Mouse (Mus musculus): ENCODE results near the gene Nudt22. TPM values are rescaled to one million over a fixed set of nuclear protein-coding genes. Genes with fewer than 3 reads are reported as not detected.

Gene Nudt22
- polyA plus RNA-seq, 1 experiment from 2014 or later: 19.1 TPM

DNA sequence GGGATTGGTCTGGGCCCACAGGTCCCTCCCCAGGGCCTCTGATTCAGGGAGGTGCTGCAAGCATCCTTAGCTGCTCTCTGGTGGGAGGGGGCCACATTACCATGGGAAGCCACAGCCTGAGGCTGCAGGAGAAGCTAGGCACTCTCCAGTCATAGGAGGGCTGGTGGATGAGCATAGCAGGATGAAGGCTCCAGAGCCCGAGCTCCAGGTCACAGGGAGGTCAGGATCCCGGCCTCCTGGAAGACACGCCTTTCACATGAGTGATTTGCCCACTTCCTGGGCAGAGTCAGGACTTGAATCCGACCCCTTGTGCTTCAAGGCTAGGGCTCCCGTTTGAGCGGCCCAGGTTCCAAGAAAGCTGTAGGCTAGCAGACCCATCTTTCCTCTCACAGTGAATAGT is 24.3 kb downstream of the Nudt22 start:
- Histone ChIP-seq H3K27ac (no peak overlapping the region), H3K4me1 (peaks cover 35% of the 10 kb centered on the region), H3K9ac (no peak overlapping the region), H3K9me3 (replicated peaks) (no peaks in the 10 kb centered on the region), H3K27me3 (peaks cover 45% of the 10 kb centered on the region), H3K4me2 (no peak overlapping the region), H3K4me3 (no peak overlapping the region), H3K36me3 (ENCODE audit: poor library complexity, severe bottlenecking) (peaks cover 2% of the 10 kb centered on the region)
- 47% methylated on average over 6 of the region's 6 CpGs for WGBS
- ATAC-seq: no peak

GRCm38 (mm10) chr19:6970460-6971085 is 25.3 kb downstream of the Nudt22 start:
- Histone ChIP-seq H3K9ac (peak overlapping the region; percentile 40), H3K27ac (no peak overlapping the region; the same call in 1 of the 2 replicates), H3K9me3 (replicated peaks) (no peaks in the 10 kb centered on the region), H3K4me1 (peaks cover 29% of the 10 kb centered on the region), H3K4me2 (peak overlapping the region; percentile 60), H3K4me3 (no peak overlapping the region), H3K36me3 (ENCODE audit: poor library complexity, severe bottlenecking) (no peaks in the 10 kb centered on the region), H3K27me3 (peaks cover 45% of the 10 kb centered on the region)
- ATAC-seq: no peak
- WGBS: 10% methylated on average over 11 of the region's 11 CpGs

- no peaks in the 10 kb centered on the region for H3K36me3 ChIP-seq (ENCODE audit: poor library complexity, severe bottlenecking)
- peaks cover 29% of the 10 kb centered on the region for H3K4me1 ChIP-seq
- H3K4me2 ChIP-seq: peak overlapping the region; percentile 60
- no peaks in the 10 kb centered on the region for H3K9me3 ChIP-seq (replicated peaks)
- peaks cover 45% of the 10 kb centered on the region for H3K27me3 ChIP-seq
- H3K9ac ChIP-seq: peak overlapping the region; percentile 61
- ATAC-seq: peak; percentile 13; the same call in 1 of the 2 replicates
- H3K4me3 ChIP-seq: peak overlapping the region; percentile 42
- H3K27ac ChIP-seq: no peak overlapping the region
- WGBS: 2% methylated on average over 55 of the region's 55 CpGs
Observed at GRCm38 (mm10) chr19:6969665-6970381, 26.1 kb downstream of the Nudt22 start.

DNA sequence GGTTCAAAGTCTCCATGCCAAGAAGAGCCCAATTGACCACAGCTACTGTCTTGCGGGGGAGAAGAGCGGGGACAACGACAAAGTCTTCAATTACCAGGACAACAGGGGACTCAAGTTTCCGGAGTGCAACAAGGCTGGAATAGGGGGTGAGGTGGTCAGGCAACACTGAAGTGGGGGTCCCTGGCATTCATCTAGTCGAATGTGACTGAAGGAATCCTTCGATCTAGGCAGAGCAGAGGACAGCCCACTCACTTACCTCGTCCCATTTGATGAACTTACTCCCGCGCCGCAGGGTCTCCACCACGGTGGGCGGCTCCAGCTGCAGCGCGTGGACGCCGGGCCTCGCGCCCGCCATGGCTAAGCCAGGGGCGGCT is 26.6 kb downstream of the Nudt22 start:
- Histone ChIP-seq H3K9me3 (replicated peaks) (no peaks in the 10 kb centered on the region), H3K4me1 (peaks cover 29% of the 10 kb centered on the region), H3K4me2 (peak overlapping the region; percentile 60), H3K27me3 (peaks cover 45% of the 10 kb centered on the region), H3K27ac (no peak overlapping the region), H3K36me3 (ENCODE audit: poor library complexity, severe bottlenecking) (no peaks in the 10 kb centered on the region; the same call in 1 of the 2 replicates), H3K4me3 (peak overlapping the region; percentile 42), H3K9ac (peak overlapping the region; percentile 61)
- no peak; the same call in 1 of the 2 replicates for ATAC-seq
- 1% methylated on average over 19 of the region's 20 CpGs for WGBS

DNA sequence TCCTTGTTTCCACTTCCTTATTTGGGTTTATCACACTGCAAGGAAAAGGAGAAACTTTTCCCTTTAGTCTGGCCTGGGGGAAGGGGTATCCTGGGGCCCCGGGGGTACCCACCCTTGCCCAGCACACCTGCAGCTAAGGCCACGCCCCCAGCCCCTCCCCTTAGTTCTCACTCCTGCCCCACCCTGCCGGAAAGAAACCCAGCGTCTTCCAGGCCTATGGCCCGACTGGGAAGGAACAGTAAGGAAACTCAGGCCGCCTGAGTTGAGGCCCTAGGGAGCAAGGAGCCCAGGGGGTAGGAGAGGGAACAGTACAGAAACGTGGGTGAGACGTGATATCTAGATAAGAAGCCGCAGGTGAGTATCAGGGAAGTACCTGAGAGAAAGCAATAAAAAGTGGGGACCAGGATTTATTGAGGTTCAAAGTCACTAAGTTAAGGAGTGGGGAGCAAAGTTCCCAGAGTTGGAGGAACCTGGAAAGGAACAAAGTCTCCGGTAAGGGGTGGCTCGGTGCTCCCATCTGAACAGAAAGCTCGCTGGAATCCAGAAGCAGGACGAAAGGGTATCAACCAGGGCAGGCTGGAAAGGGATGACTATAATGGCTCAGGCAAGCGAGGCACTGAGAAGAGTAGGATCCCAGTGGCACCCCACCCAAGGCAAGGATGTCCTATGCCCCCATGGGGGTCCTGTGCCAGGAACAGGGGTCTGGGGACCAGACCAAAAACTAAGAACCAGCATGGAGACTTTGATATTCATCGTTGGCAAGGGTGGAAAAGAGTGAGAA is 27.2 kb downstream of the Nudt22 start:
- H3K9ac ChIP-seq: peak overlapping the region; percentile 61; the same call in 1 of the 2 replicates
- peak overlapping the region; percentile 60 for H3K4me2 ChIP-seq
- no peaks in the 10 kb centered on the region; the same call in 1 of the 2 replicates for H3K36me3 ChIP-seq (ENCODE audit: poor library complexity, severe bottlenecking)
- no peak overlapping the region for H3K27ac ChIP-seq
- H3K4me3 ChIP-seq: peak overlapping the region; percentile 42
- ATAC-seq: no peak
- no peaks in the 10 kb centered on the region for H3K9me3 ChIP-seq (replicated peaks)
- peaks cover 45% of the 10 kb centered on the region for H3K27me3 ChIP-seq
- 14% methylated on average over 15 of the region's 15 CpGs for WGBS
- H3K4me1 ChIP-seq: peaks cover 24% of the 10 kb centered on the region

DNA sequence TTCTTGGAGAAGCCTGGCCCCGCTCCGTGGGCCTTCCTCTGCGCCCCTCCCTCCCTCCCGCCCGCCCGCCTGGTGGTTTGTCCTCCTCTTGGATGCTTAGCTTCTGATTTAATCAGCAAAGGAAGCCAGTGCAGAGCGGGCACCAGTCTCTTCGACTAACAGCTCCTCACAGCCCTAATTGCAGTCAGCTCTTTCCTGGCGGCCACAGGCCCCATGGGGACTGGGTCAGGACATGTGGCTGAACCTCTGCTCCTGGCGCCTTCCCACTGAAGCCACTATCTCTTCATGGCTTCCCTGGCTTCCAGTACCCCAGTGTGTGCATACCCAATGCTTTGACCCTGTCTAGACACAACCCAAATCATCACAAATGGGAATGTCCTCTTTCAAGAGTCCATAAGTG is 39.5 kb downstream of the Nudt22 start:
- H3K4me3 ChIP-seq: no peak overlapping the region
- H3K9ac ChIP-seq: no peak overlapping the region
- WGBS: 81% methylated on average over 10 of the region's 10 CpGs
- no peaks in the 10 kb centered on the region for H3K27me3 ChIP-seq
- ATAC-seq: no peak
- H3K27ac ChIP-seq: no peak overlapping the region
- H3K4me1 ChIP-seq: peaks cover 14% of the 10 kb centered on the region
- H3K36me3 ChIP-seq (ENCODE audit: poor library complexity, severe bottlenecking): peaks cover 22% of the 10 kb centered on the region; the same call in 1 of the 2 replicates
- no peak overlapping the region for H3K4me2 ChIP-seq
- H3K9me3 ChIP-seq (replicated peaks): no peaks in the 10 kb centered on the region

GRCm38 (mm10) chr19:6955424-6955823 is 40.5 kb downstream of the Nudt22 start:
- Histone ChIP-seq H3K4me1 (peaks cover 17% of the 10 kb centered on the region), H3K36me3 (ENCODE audit: poor library complexity, severe bottlenecking) (peaks cover 22% of the 10 kb centered on the region; the same call in 1 of the 2 replicates), H3K9ac (no peak overlapping the region), H3K4me2 (no peak overlapping the region), H3K27ac (no peak overlapping the region), H3K27me3 (no peaks in the 10 kb centered on the region), H3K4me3 (no peak overlapping the region), H3K9me3 (replicated peaks) (no peaks in the 10 kb centered on the region)
- WGBS: 86% methylated on average over 7 of the region's 7 CpGs
- ATAC-seq: no peak

DNA sequence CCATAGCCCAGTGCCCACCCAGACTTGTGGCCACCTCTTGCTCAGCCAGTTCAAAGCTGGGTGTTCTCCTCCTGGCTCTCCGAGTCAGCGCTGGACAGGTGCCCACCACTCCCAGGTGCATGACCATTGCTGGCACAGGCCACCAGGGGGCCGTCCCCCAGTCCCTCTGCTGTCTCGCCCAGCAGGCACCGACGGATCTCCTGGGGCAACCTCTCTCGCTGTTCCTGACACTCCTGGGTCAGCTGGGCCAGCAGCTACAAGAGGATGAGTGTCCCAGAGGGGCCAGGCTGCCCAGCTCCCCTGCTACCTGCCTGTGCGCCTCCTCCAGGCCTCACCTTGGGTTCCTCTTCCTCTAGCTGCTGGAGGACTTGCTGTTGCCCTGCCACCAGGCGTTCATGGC is 41.9 kb downstream of the Nudt22 start:
- ATAC-seq: no peak
- Histone ChIP-seq H3K9me3 (replicated peaks) (no peaks in the 10 kb centered on the region), H3K4me2 (no peak overlapping the region), H3K4me1 (peaks cover 27% of the 10 kb centered on the region), H3K36me3 (ENCODE audit: poor library complexity, severe bottlenecking) (peaks cover 17% of the 10 kb centered on the region; the same call in 1 of the 2 replicates), H3K4me3 (no peak overlapping the region), H3K27ac (no peak overlapping the region), H3K27me3 (no peaks in the 10 kb centered on the region), H3K9ac (no peak overlapping the region)
- 52% methylated on average over 9 of the region's 9 CpGs for WGBS

GRCm38 (mm10) chr19:6952712-6953037 is 43.2 kb downstream of the Nudt22 start:
- no peaks in the 10 kb centered on the region for H3K9me3 ChIP-seq (replicated peaks)
- no peaks in the 10 kb centered on the region for H3K27me3 ChIP-seq
- H3K27ac ChIP-seq: no peak overlapping the region
- peak overlapping the region; percentile 60 for H3K4me3 ChIP-seq
- H3K9ac ChIP-seq: peak overlapping the region; percentile 84
- H3K4me1 ChIP-seq: peaks cover 27% of the 10 kb centered on the region
- H3K4me2 ChIP-seq: peak overlapping the region; percentile 98
- WGBS: 29% methylated on average over 3 of the region's 3 CpGs
- ATAC-seq: no peak
- H3K36me3 ChIP-seq (ENCODE audit: poor library complexity, severe bottlenecking): peaks cover 17% of the 10 kb centered on the region; the same call in 1 of the 2 replicates

DNA sequence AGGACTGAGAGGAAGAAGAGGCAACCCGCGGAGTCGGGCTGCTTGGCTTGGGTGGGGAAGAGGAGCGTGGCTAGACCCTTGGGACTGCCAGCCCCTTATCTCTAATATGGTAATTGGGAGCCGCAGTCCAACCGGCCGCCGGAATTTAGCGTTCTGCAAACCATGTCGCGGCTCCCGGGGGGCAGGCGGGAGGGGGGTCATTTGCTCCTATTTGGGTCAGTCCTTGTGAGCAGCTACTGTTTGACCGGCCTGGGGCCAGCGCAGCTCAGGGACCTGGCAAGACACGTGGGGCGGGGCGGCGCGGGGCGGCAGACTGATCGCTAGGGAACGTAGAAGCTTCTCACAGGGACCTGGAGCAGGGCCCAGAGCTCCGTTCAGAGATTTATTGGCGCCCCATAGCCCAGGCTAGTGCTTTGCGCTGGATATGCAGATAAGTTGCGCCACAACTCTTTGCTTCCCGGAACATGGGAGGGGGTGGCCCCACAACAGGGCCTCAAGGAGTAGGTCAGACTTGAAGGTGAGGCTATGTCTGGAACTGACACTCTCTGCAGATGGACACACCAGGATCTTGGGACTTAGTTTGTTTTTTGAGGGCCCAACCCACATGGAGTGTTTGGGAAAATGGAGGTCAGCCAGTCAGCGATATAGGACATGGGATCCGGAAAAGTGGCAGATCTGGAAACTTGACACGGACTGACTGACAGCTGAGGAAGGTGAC is 43.8 kb downstream of the Nudt22 start:
- no peaks in the 10 kb centered on the region for H3K9me3 ChIP-seq (replicated peaks)
- no peaks in the 10 kb centered on the region for H3K27me3 ChIP-seq
- H3K36me3 ChIP-seq (ENCODE audit: poor library complexity, severe bottlenecking): peaks cover 17% of the 10 kb centered on the region; the same call in 1 of the 2 replicates
- H3K4me2 ChIP-seq: peak overlapping the region; percentile 98
- H3K4me1 ChIP-seq: peaks cover 27% of the 10 kb centered on the region
- whole genome bisulfite sequencing: 4% methylated on average over 31 of the region's 31 CpGs
- peak overlapping the region; percentile 84 for H3K9ac ChIP-seq
- peak; percentile 37 for ATAC-seq
- H3K4me3 ChIP-seq: peak overlapping the region; percentile 60
- H3K27ac ChIP-seq: peak overlapping the region; percentile 97

DNA sequence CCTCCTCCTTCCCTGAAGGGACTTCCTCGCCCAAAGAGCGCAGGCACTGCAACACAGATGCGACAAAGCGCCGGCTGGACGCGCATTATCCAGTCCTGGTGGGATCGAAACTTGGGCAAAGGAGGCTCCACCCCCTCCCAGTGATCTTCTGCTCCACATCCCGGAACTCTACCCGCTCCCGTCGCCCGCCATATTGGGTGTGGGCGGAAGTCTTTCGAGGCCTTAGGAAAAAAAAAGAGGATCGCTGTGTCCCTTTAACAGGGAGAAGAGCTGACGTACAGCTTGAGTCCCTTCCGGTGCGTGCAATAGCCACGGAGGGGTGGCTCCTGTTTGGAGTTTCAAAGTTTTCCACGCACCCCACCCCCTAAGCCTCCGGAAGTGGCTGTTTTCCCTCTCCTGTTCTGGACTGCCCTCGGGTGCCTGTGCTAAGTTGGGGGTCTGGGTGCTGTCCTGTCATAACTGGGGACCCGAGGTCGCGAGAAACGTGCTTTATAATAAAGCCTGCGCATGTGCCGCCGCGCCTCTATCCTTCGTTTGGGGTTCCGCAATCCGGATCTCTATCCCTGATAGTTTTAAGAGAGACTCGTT is 44.4 kb downstream of the Nudt22 start:
- WGBS: under 1% methylated on average over 35 of the region's 35 CpGs
- no peaks in the 10 kb centered on the region for H3K27me3 ChIP-seq

More for the DNA sequence above, 44.4 kb downstream of the Nudt22 start:
- Histone ChIP-seq H3K27ac (peak overlapping the region; percentile 97), H3K4me1 (peaks cover 27% of the 10 kb centered on the region), H3K4me2 (peak overlapping the region; percentile 98), H3K4me3 (peak overlapping the region; percentile 60), H3K36me3 (ENCODE audit: poor library complexity, severe bottlenecking) (peaks cover 17% of the 10 kb centered on the region; the same call in 1 of the 2 replicates), H3K9ac (peak overlapping the region; percentile 84), H3K9me3 (replicated peaks) (no peaks in the 10 kb centered on the region)
- ATAC-seq: peak; percentile 87

All from forebrain, embryonic 13.5 days (tissue).